Mouse (Mus musculus): ENCODE measurements around the gene Borcs5.

GRCm38 (mm10) chr6:134605196-134605595 lies 34.1 kb upstream of the Borcs5 start:
- TF ChIP-seq CTCF (IDR thresholded peaks at IDR 0.05; ENCODE audit: extremely low read depth, insufficient read depth, low read length), result no peak
- no peak for TF ChIP-seq POLR2A (IDR thresholded peaks at IDR 0.05; ENCODE audit: extremely low read depth, insufficient read depth, low read length)

All from cortical plate, adult 2 months (tissue).